Comparison of ENCODE assay signal across 11 mouse cellular contexts in the genomic region with DNA sequence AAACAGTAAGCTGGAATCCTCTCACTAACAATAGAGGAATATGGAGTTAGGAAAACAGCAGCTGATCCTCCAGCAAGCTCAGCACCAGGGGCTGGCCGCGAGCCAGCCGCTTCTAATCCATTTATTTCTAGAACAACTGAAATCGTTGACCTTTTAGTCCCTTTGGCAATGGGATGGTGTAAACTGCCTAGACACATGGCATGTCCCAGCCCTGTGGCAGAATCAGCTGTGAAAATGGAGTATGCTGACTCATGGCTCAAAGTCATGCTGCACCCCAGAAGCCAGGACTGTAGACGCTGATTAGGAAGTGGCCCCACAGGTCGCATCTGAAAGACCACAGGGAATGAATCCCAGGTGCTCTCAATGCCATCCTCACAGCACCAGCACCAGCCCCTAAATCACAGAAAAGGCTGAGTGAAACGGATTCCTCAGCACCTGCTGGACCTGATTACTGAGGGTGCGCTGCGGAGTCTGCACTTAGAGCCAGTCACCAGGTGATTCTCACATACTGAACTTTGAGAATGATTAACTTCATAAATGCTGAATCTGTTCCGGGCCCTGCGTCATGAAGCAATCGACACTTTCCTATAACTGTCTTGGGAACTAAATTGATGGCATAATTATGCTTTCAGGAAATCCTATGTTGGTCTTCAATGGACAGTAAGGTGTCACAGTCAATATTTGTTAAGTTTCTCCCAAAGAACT. TPM values are rescaled to one million over a fixed set of nuclear protein-coding genes. Genes with fewer than 3 reads are reported as not detected.
A peak's percentile ranks its signal among the peaks of the same experiment; 100 is the strongest.
DNase-seq lines count a peak whose midpoint lies in the region; ATAC-seq and TF ChIP-seq lines count a peak whose summit lies in the region.
"Had no signal": no experiment of that assay in that cellular context is flagged by ENCODE, and none has a peak within 500 bp of the region (broad histone marks: within the 10 kb centered on the region; RNA-seq: fewer than 3 reads in every experiment).

No protein-coding gene starts in this region.

- no peaks in the 10 kb centered on the region for H3K9me3 ChIP-seq in hindbrain, embryonic 11.5 days (ENCODE audit: control insufficient read depth, low read length)
- H3K9me3 ChIP-seq in hindbrain, embryonic 10.5 days: no peaks in the 10 kb centered on the region
- H3K9me3 ChIP-seq in lung, embryonic 14.5 days (ENCODE audit: low read depth, low read length): no peaks in the 10 kb centered on the region
- H3K9me3 ChIP-seq in intestine, postnatal 0 days (ENCODE audit: control insufficient read depth): no peaks in the 10 kb centered on the region
- H3K9me3 ChIP-seq: forebrain, embryonic 12.5 days; liver, embryonic 12.5 days had no signal

- H3K36me3 ChIP-seq in hindbrain, embryonic 11.5 days (ENCODE audit: control insufficient read depth, insufficient read depth, low read length): no peaks in the 10 kb centered on the region
- no peaks in the 10 kb centered on the region for H3K36me3 ChIP-seq in hindbrain, embryonic 10.5 days
- H3K36me3 ChIP-seq in lung, embryonic 14.5 days (ENCODE audit: insufficient read depth): no peaks in the 10 kb centered on the region
- H3K36me3 ChIP-seq in intestine, postnatal 0 days (ENCODE audit: control insufficient read depth, insufficient read depth): no peaks in the 10 kb centered on the region
- H3K36me3 ChIP-seq: forebrain, embryonic 12.5 days; liver, embryonic 12.5 days had no signal

- no peak overlapping the region for H3K4me3 ChIP-seq in hindbrain, embryonic 11.5 days (ENCODE audit: low read depth, low read length)
- no peak overlapping the region for H3K4me3 ChIP-seq in hindbrain, embryonic 10.5 days
- H3K4me3 ChIP-seq in lung, embryonic 14.5 days (ENCODE audit: low read depth, low read length): no peak overlapping the region
- H3K4me3 ChIP-seq in intestine, postnatal 0 days (ENCODE audit: low read depth, low read length): no peak overlapping the region
- H3K4me3 ChIP-seq: forebrain, embryonic 12.5 days; liver, embryonic 12.5 days had no signal

- WGBS in hindbrain, embryonic 11.5 days: 77% methylated on average over 12 of the region's 12 CpGs
- WGBS in hindbrain, embryonic 10.5 days: 76% methylated on average over 12 of the region's 12 CpGs
- WGBS in lung, embryonic 14.5 days: 66% methylated on average over 12 of the region's 12 CpGs
- WGBS in intestine, postnatal 0 days: 48% methylated on average over 12 of the region's 12 CpGs

- H3K4me2 ChIP-seq in hindbrain, embryonic 11.5 days (replicated peaks; ENCODE audit: low read depth, low read length): no peak overlapping the region
- H3K4me2 ChIP-seq in lung, embryonic 14.5 days: no peak overlapping the region
- peak overlapping the region; percentile 55 for H3K4me2 ChIP-seq in intestine, postnatal 0 days (replicated peaks; ENCODE audit: low read depth)
- H3K4me2 ChIP-seq: forebrain, embryonic 12.5 days; liver, embryonic 12.5 days had no signal

- H3K27ac ChIP-seq in hindbrain, embryonic 11.5 days (ENCODE audit: low read depth, low read length): no peak overlapping the region
- H3K27ac ChIP-seq in hindbrain, embryonic 10.5 days: no peak overlapping the region
- no peak overlapping the region for H3K27ac ChIP-seq in lung, embryonic 14.5 days (ENCODE audit: low read depth)
- no peak overlapping the region for H3K27ac ChIP-seq in intestine, postnatal 0 days (ENCODE audit: low read depth, low read length)
- H3K27ac ChIP-seq: forebrain, embryonic 12.5 days; liver, embryonic 12.5 days had no signal

- H3K4me1 ChIP-seq in hindbrain, embryonic 11.5 days (replicated peaks; ENCODE audit: control insufficient read depth, insufficient read depth, low read length): no peaks in the 10 kb centered on the region
- H3K4me1 ChIP-seq in hindbrain, embryonic 10.5 days (replicated peaks): no peaks in the 10 kb centered on the region
- H3K4me1 ChIP-seq in lung, embryonic 14.5 days (ENCODE audit: insufficient read depth): no peaks in the 10 kb centered on the region
- no peaks in the 10 kb centered on the region for H3K4me1 ChIP-seq in intestine, postnatal 0 days (replicated peaks; ENCODE audit: control insufficient read depth, insufficient read depth, low read length)
- H3K4me1 ChIP-seq: forebrain, embryonic 12.5 days; liver, embryonic 12.5 days had no signal

- no peaks in the 10 kb centered on the region for H3K27me3 ChIP-seq in hindbrain, embryonic 11.5 days (ENCODE audit: control insufficient read depth, insufficient read depth, low read length)
- no peaks in the 10 kb centered on the region for H3K27me3 ChIP-seq in hindbrain, embryonic 10.5 days (ENCODE audit: insufficient read depth, poor library complexity, severe bottlenecking)
- no peaks in the 10 kb centered on the region for H3K27me3 ChIP-seq in lung, embryonic 14.5 days (ENCODE audit: insufficient read depth, low read length)
- H3K27me3 ChIP-seq in intestine, postnatal 0 days (replicated peaks; ENCODE audit: control insufficient read depth, insufficient read depth, low read length): no peaks in the 10 kb centered on the region
- H3K27me3 ChIP-seq: forebrain, embryonic 12.5 days; liver, embryonic 12.5 days had no signal

- no peak for TF ChIP-seq CTCF in lung, embryonic 14.5 days (IDR thresholded peaks at IDR 0.05; ENCODE audit: low read depth)
- TF ChIP-seq CTCF in intestine, postnatal 0 days (IDR thresholded peaks at IDR 0.05; ENCODE audit: low read depth): no peak

- no peak for DNase-seq in hindbrain, embryonic 11.5 days (ENCODE audit: low spot score)
- DNase-seq in hindbrain, embryonic 10.5 days (ENCODE audit: low spot score): no peak
- DNase-seq in lung, embryonic 14.5 days: peak; percentile 15
- DNase-seq in lung, postnatal 10 days: no peak
- DNase-seq in retina, postnatal 7 days (ENCODE audit: low read depth, low spot score): peak; percentile 21
- DNase-seq in right cerebral cortex, postnatal 25 days: no peak
- DNase-seq: heart, postnatal 36 days; lung, postnatal 4 days had no signal

- ATAC-seq in hindbrain, embryonic 11.5 days (ENCODE audit: low FRiP score): 0 out of 2 replicates have a peak, but pooled peaks have one; percentile 49
- ATAC-seq in lung, embryonic 14.5 days (ENCODE audit: insufficient read depth): no peak
- ATAC-seq in intestine, postnatal 0 days: peak; percentile 91
- ATAC-seq: liver, embryonic 12.5 days had no signal

- H3K9ac ChIP-seq in hindbrain, embryonic 11.5 days (ENCODE audit: low read depth, low read length): no peak overlapping the region
- no peak overlapping the region for H3K9ac ChIP-seq in lung, embryonic 14.5 days
- H3K9ac ChIP-seq in intestine, postnatal 0 days (ENCODE audit: low read depth, low read length): no peak overlapping the region
- H3K9ac ChIP-seq: forebrain, embryonic 12.5 days; liver, embryonic 12.5 days had no signal

RNA-seq across cellular contexts. Expression of a gene that starts 26.5 kb away (rescaled TPM):
- polyA plus RNA-seq in hindbrain, embryonic 11.5 days (2014; fragmentation: Nextera tagmentation; extraction: Ambion mirVana): 50.7 and 52.0 TPM in 2 replicates
- polyA plus RNA-seq in hindbrain, embryonic 10.5 days (2016; fragmentation: Nextera tagmentation; extraction: Ambion mirVana): 32.3 and 35.4 TPM in 2 replicates
- polyA plus RNA-seq in lung, embryonic 14.5 days (2014; fragmentation: Nextera tagmentation; extraction: Ambion mirVana): 26.1 and 28.6 TPM in 2 replicates
- 2.8 and 3.3 TPM in 2 replicates for polyA plus RNA-seq in intestine, postnatal 0 days (2015; fragmentation: Nextera tagmentation; extraction: Ambion mirVana)

Comparison
In these comparisons a context has a peak if more than half of its experiments do, and no peak if none do; other contexts are left out.
1. DNase-seq: peak in lung, embryonic 14.5 days (single experiment) and retina, postnatal 7 days (single experiment); none in hindbrain, embryonic 11.5 days (single experiment), hindbrain, embryonic 10.5 days (single experiment), lung, postnatal 10 days (single experiment) and right cerebral cortex, postnatal 25 days (single experiment).